Mouse (Mus musculus): ENCODE data around the gene Helz2. TPM values are rescaled to one million over a fixed set of nuclear protein-coding genes. Genes with fewer than 3 reads are reported as not detected.
"Not testable (repeated sequence)": the region's sequence is repeated elsewhere in the genome, so short reads cannot be mapped to it uniquely, and the experiment has no call there.

Gene Helz2
- polyA plus RNA-seq, 1 experiment = 4.6 TPM

GRCm38 (mm10) chr2:181201606-181202005 is 40.2 kb downstream of the Helz2 start:
- H3K27me3 ChIP-seq (ENCODE audit: control insufficient read depth, insufficient read depth, insufficient read length) = peaks cover 51% of the 10 kb centered on the region

GRCm38 (mm10) chr2:181196628-181197300 is 45.1 kb downstream of the Helz2 start:
- TF ChIP-seq MYOD1 (IDR thresholded peaks at IDR 0.05; ENCODE audit: control insufficient read depth in 1 of 3, insufficient read length in 2 of 3, low read depth in 2 of 3) (no peak), REST (IDR thresholded peaks at IDR 0.05; ENCODE audit: insufficient read depth, insufficient read length) (no peak), E2F4 (IDR thresholded peaks at IDR 0.05; ENCODE audit: insufficient read depth) (no peak), POLR2AphosphoS2 (IDR thresholded peaks at IDR 0.05; ENCODE audit: insufficient read length, low read depth) (no peak), USF1 (IDR thresholded peaks at IDR 0.05; ENCODE audit: low read depth) (no peak), TCF12 (IDR thresholded peaks at IDR 0.05; ENCODE audit: insufficient read depth, poor library complexity, severe bottlenecking) (no peak), MYOG (IDR thresholded peaks at IDR 0.05; ENCODE audit: control insufficient read depth in 1 of 3, insufficient read depth in 1 of 3, insufficient read length in 2 of 3, low read depth in 2 of 3) (no peak), CEBPB (IDR thresholded peaks at IDR 0.05; ENCODE audit: insufficient read depth, poor library complexity, severe bottlenecking) (no peak), POLR2A (IDR thresholded peaks at IDR 0.05; ENCODE audit: insufficient read length, low read depth) (no peak), MAX (IDR thresholded peaks at IDR 0.05; ENCODE audit: low read depth) (no peak), SRF (IDR thresholded peaks at IDR 0.05; ENCODE audit: control insufficient read depth, insufficient read length, low read depth) (no peak), TCF3 (IDR thresholded peaks at IDR 0.05; ENCODE audit: insufficient read length, low read depth) (no peak)
- no peak overlapping the region for H3K4me3 ChIP-seq
- no peaks in the 10 kb centered on the region for H3K79me2 ChIP-seq (ENCODE audit: control insufficient read depth, insufficient read depth)
- no peaks in the 10 kb centered on the region for H3K36me3 ChIP-seq (ENCODE audit: control insufficient read depth, insufficient read depth)
- no peak overlapping the region for H3ac ChIP-seq (ENCODE audit: control insufficient read depth, insufficient read length)
- no peak overlapping the region for H3K4me2 ChIP-seq (ENCODE audit: low read depth)
- H3K27me3 ChIP-seq (ENCODE audit: control insufficient read depth, insufficient read depth, insufficient read length) = peaks cover 33% of the 10 kb centered on the region

More at GRCm38 (mm10) chr2:181201606-181202005, 40.2 kb downstream of the Helz2 start:
- Histone ChIP-seq H3K4me2 (ENCODE audit: low read depth) (no peak overlapping the region), H3K79me2 (ENCODE audit: control insufficient read depth, insufficient read depth) (no peaks in the 10 kb centered on the region), H3ac (ENCODE audit: control insufficient read depth, insufficient read length) (no peak overlapping the region), H3K36me3 (ENCODE audit: control insufficient read depth, insufficient read depth) (no peaks in the 10 kb centered on the region), H3K4me3 (no peak overlapping the region)
- no peak for TF ChIP-seq MYOG (IDR thresholded peaks at IDR 0.05; ENCODE audit: control insufficient read depth in 1 of 3, insufficient read depth in 1 of 3, insufficient read length in 2 of 3, low read depth in 2 of 3)
- no peak for TF ChIP-seq MAX (IDR thresholded peaks at IDR 0.05; ENCODE audit: low read depth)
- TF ChIP-seq POLR2A (IDR thresholded peaks at IDR 0.05; ENCODE audit: insufficient read length, low read depth) = no peak
- no peak for TF ChIP-seq POLR2AphosphoS2 (IDR thresholded peaks at IDR 0.05; ENCODE audit: insufficient read length, low read depth)
- TF ChIP-seq MYOD1 (IDR thresholded peaks at IDR 0.05; ENCODE audit: control insufficient read depth in 1 of 3, insufficient read length in 2 of 3, low read depth in 2 of 3) = no peak
- no peak for TF ChIP-seq TCF12 (IDR thresholded peaks at IDR 0.05; ENCODE audit: insufficient read depth, poor library complexity, severe bottlenecking)
- TF ChIP-seq USF1 (IDR thresholded peaks at IDR 0.05; ENCODE audit: low read depth) = no peak
- no peak for TF ChIP-seq SRF (IDR thresholded peaks at IDR 0.05; ENCODE audit: control insufficient read depth, insufficient read length, low read depth)
- TF ChIP-seq TCF3 (IDR thresholded peaks at IDR 0.05; ENCODE audit: insufficient read length, low read depth) = no peak
- TF ChIP-seq REST (IDR thresholded peaks at IDR 0.05; ENCODE audit: insufficient read depth, insufficient read length) = no peak
- no peak for TF ChIP-seq CEBPB (IDR thresholded peaks at IDR 0.05; ENCODE audit: insufficient read depth, poor library complexity, severe bottlenecking)
- TF ChIP-seq E2F4 (IDR thresholded peaks at IDR 0.05; ENCODE audit: insufficient read depth) = no peak

GRCm38 (mm10) chr2:181193044-181193443 is 48.8 kb downstream of the Helz2 start:
- H3K27me3 ChIP-seq (ENCODE audit: control insufficient read depth, insufficient read depth, insufficient read length) = peaks cover 11% of the 10 kb centered on the region
- H3K4me3 ChIP-seq = no peak overlapping the region
- no peaks in the 10 kb centered on the region for H3K79me2 ChIP-seq (ENCODE audit: control insufficient read depth, insufficient read depth)
- H3ac ChIP-seq (ENCODE audit: control insufficient read depth, insufficient read length) = no peak overlapping the region
- no peak overlapping the region for H3K4me2 ChIP-seq (ENCODE audit: low read depth)
- no peak for TF ChIP-seq E2F4 (IDR thresholded peaks at IDR 0.05; ENCODE audit: insufficient read depth)
- TF ChIP-seq TCF12 (IDR thresholded peaks at IDR 0.05; ENCODE audit: insufficient read depth, poor library complexity, severe bottlenecking) = no peak
- TF ChIP-seq REST (IDR thresholded peaks at IDR 0.05; ENCODE audit: insufficient read depth, insufficient read length) = no peak
- no peaks in the 10 kb centered on the region for H3K36me3 ChIP-seq (ENCODE audit: control insufficient read depth, insufficient read depth)

GRCm38 (mm10) chr2:181191936-181192335 is 49.9 kb downstream of the Helz2 start:
- H3K27me3 ChIP-seq (ENCODE audit: control insufficient read depth, insufficient read depth, insufficient read length) = peaks cover 9% of the 10 kb centered on the region
- no peaks in the 10 kb centered on the region for H3K79me2 ChIP-seq (ENCODE audit: control insufficient read depth, insufficient read depth)
- no peak overlapping the region for H3ac ChIP-seq (ENCODE audit: control insufficient read depth, insufficient read length)
- H3K36me3 ChIP-seq (ENCODE audit: control insufficient read depth, insufficient read depth) = no peaks in the 10 kb centered on the region
- H3K4me3 ChIP-seq = no peak overlapping the region
- no peak for TF ChIP-seq MYOG (IDR thresholded peaks at IDR 0.05; ENCODE audit: control insufficient read depth in 1 of 3, insufficient read depth in 1 of 3, insufficient read length in 2 of 3, low read depth in 2 of 3)
- no peak for TF ChIP-seq CEBPB (IDR thresholded peaks at IDR 0.05; ENCODE audit: insufficient read depth, poor library complexity, severe bottlenecking)
- no peak for TF ChIP-seq USF1 (IDR thresholded peaks at IDR 0.05; ENCODE audit: low read depth)
- no peak for TF ChIP-seq E2F4 (IDR thresholded peaks at IDR 0.05; ENCODE audit: insufficient read depth)
- no peak for TF ChIP-seq MAX (IDR thresholded peaks at IDR 0.05; ENCODE audit: low read depth)
- TF ChIP-seq MYOD1 (IDR thresholded peaks at IDR 0.05; ENCODE audit: control insufficient read depth in 1 of 3, insufficient read length in 2 of 3, low read depth in 2 of 3) = no peak
- TF ChIP-seq TCF3 (IDR thresholded peaks at IDR 0.05; ENCODE audit: insufficient read length, low read depth) = no peak
- no peak for TF ChIP-seq POLR2A (IDR thresholded peaks at IDR 0.05; ENCODE audit: insufficient read length, low read depth)
- no peak for TF ChIP-seq POLR2AphosphoS2 (IDR thresholded peaks at IDR 0.05; ENCODE audit: insufficient read length, low read depth)
- H3K4me2 ChIP-seq (ENCODE audit: low read depth) = no peak overlapping the region

- not testable (repeated sequence) for H3K79me2 ChIP-seq (ENCODE audit: control insufficient read depth, insufficient read depth); H3K4me2 ChIP-seq (ENCODE audit: low read depth); H3ac ChIP-seq (ENCODE audit: control insufficient read depth, insufficient read length); H3K36me3 ChIP-seq (ENCODE audit: control insufficient read depth, insufficient read depth); H3K4me3 ChIP-seq; H3K27me3 ChIP-seq (ENCODE audit: control insufficient read depth, insufficient read depth, insufficient read length)
Observed at GRCm38 (mm10) chr2:181191385-181191784, 50.4 kb downstream of the Helz2 start.
